Mouse (Mus musculus) hindlimb bud, embryonic 11.5 days (tissue): ENCODE results near the gene C8a.

Experiments
- DNase-seq: peaks from one replicate; pipeline ENCODE4 v3.0.0-alpha.2; 2012; ENCODE audit warnings: low read depth, low spot score; ENCODE audit errors: extremely low spot score

Gene C8a

DNA sequence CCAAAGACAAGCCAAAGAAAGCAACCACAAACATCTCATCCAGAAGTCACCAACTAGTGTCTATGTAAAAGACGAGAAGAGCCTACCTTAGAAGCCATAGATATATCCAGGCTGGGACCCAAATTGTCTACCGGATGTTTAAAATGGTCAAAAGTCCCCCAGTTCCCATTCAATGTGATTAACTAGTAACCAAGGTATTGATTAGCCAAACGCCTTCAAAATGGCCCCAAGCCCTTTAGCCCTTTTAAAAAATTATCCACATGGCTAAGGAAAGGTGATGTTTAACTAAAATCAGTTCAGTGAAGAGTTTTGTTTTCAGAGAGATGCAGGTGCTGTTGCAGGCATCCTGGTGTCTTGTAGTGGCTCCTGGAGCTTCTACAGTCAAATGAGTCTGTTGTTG, at the start of gene C8a:
C8a (minus strand) TSS at position 76 of the 400 bp plus-strand sequence.
- no peak for DNase-seq

DNA sequence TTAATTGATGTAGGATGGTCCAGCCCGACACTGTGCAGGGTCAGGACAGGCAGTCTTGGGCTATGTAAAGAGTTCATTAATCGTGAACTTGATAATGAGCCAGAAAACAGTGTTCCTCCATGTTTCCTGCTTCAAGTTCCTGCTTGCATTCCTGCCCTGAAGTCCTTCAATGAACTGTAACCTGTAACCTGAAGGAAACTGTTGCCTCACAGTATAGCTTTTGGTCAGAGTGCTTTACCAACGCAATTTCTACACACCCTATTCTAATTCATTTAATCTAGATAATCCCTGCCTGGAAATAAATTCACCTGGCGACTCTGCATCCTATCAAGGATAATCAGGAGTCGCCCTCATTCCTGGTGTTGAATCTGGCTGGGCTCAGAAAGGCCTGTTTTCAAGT, 49.2 kb upstream of the C8a start:
- no peak for DNase-seq

DNA sequence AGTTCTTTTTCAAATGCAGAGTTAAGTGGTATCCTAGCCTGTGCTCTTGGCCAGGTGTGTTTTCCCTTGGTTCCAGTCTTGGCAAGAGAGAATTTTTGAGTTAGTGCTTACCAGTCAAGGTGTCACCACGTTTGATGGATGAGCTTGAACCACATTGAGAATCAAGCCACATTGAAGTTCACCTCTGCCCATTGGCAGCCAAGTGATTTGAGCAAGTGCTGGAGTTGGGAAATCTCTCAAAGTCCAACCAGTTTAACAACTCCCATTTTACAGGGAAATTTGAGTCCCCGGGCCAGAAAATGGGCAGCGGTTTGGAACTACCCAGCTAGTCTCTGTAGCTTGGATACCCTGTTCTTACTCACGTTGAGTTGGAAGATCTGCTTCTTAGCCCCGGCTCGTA, 41.8 kb upstream of the C8a start:
- DNase-seq = no peak

DNA sequence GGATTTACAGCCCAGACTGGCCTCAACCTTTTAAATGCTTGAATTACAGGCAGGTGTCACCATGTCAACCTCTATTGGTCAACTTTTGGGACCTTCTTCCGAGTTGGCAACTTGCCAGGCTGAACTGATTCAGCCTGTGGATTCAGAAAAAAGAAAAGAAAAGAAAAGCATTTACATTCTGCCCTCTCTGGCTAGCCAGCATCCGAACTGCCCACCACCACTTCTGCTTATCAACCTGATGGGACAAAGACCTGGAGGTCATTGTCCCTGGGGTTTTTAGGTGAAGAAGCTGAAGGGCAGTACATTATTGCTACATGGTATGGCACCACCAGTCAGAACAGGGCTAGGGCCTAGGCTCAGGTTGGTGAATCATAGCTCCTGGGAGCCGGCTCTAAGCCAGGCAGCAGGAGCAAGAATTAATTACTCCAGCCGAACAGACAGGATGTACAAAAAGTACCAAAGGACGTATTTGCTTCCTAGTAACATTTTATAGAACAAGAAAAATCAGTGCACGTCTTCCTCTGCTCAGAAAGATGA, 38.6 kb upstream of the C8a start:
- DNase-seq = no peak

DNA sequence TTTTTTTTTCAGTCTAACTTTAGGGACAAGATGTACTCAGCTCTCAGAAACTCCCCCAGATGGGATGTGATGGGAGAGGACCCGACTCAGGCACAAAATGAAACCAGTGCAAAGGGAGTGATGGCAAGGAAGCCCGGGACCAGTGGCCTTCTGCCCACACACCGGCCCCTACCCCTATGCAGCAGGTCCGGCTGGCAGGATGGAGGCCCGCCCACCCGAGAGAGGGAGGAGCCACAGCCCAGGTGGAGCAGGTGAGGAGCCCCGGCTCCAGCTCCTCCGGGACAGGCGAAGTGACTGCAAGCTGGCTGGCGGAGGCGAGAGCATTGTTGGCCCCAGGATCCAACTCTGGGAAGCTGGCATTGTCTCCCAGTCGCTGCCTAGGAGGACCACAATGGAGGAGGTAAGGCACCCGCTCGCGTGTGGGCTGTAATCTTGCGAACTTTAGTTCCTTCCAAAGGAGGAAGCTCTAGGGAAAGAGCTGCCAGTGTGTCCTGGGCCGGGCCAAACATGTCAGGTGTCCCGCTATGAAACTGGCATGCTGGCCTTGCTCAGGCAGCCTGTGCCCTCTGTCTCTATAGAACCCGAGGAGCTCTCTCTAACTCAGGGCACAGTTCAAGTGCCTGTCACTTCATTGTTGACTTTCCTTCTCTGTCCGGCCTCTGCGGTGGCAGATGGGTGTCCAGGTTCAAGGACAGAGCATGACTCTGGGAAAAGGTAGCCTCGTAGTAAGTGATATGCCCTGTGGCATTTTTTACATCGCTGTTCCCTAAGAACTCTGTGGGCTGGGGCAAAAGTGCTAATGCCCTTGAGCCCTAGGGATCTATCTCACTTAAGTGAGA, 37.3 kb upstream of the C8a start, which contains the start of gene Fyb2:
Fyb2 (plus strand) TSS at position 166 of the 839 bp plus-strand sequence.
- DNase-seq = no peak

DNA sequence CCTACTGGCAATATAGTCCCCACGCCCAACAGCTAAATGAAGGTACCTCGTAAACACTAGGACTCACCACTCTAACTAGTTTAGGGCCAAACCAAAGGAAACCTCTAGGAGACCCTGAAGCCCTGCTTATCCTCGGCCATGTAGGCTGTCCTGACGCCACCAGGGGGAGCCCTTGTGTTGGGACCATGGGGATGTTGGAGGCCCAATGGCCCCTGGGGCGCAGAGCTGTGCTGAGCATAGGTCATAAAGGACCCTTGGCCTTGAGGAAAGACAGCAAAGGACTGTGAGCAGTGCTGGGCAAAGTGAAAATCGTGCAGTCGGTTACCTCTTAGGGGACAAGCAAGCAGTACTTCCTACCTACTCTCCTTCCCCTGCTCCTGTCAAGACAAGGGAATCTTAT, 35.5 kb upstream of the C8a start:
- DNase-seq = peak; percentile 42

DNA sequence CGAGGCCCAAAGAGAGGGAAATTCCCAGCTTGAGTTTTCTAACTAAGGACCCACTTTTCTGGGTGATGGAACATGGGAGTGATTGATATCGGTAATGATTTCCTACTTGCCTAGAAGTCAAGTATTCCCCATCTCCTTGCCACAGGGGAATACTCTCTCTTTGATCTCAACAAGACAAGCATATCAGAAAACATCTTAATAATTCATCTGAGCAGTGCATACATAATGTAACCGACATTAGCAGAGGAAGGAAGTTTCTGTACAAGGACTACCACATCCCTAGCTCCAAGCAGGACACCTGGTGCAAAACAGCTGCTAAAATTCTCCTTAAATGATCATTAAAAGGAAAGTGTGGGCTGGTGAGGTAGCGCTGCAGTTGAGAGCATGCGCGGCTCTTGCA, 28.9 kb upstream of the C8a start:
- no peak for DNase-seq

DNA sequence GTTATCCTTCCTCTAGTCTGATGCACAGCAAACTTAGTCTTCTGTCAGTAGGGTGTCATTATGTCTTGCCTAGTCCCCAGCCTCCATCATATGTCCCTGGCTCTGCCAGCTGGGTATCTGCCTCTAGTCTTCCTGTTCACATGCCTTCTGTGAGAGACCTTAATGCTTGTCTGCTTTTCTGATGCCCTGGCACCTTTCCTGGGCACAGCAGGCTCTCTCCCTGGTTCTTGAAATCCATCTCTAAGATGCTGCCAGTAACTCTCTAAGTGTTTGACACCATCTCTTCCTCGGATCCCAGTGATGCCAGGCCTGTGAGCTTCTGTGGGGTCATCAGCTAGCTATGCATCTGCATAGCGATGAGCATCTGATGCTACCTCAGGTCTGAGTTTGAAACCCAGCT, 26.6 kb upstream of the C8a start:
- no peak for DNase-seq

DNA sequence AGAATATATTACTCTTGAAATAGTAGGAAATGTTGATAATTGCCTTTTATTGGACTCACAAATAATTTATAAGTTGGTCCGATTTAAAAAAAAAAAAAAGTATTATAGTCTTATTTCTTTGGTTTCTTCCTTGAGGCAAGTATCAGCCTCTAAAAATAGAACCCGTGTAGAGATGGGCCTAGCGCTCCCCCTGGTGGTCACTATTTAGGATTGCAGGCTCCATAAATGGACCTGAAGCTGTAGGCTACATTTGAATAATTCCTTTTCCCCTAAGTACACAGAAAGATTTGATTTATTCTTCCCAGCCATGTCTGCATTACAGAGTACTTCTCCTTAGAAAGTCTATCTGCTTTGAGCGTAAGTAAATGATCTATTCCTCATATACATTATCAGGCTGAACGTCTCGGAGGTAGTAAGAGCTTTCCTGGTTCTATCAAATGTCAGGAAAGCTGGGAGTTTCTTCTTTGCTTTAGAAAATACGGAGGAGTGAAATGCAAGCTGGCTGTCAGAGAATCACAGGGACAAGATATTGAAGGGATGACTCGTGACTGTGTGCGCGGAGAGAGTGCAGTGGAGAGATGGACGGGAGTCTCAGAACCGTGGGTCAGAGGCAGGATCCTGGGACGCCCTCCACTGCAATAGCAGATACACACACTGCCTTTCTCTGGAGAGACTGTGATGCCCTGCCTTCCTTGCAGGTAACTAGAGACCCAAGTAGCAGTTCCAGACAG, 18.0 kb upstream of the C8a start:
- DNase-seq = peak; percentile 30

DNA sequence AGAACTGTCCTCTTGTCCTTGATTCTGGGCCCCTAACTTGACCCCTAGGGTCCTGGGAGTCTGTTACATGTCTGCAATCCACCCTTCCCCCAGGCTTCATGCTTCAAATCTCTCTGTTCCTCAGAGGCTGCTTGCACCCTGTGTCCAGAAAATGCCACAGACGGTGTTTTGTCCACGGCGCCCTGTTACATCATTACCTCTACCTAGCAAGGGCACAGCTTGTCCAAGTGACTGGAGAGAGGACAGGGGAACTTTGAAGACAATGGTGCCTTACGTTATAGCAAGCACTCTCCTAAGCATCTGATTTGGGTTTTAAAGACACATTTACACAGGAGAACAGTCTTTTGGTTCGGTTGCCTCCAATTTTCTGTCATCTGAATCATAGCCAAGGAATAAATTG, 17.4 kb upstream of the C8a start:
- no peak for DNase-seq

DNA sequence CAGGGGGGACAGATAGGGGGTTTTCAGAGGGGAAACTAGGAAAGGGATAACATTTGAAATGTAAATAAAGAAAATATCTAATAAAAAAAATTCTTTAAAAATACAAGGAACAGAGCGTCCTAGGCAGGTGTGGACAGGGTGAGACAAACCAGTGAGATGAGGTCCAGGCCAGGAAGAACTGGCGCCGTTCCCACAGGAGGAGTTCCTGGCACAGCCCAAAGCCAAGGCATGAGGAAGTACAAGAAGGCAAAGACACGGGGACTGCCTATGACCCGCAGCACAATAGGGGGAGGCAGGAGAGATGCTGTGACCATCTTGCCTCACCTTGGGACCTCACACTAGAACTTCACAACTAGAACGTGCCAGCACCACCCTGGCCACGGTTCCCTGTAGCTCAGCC, 15.5 kb upstream of the C8a start:
- DNase-seq = no peak

DNA sequence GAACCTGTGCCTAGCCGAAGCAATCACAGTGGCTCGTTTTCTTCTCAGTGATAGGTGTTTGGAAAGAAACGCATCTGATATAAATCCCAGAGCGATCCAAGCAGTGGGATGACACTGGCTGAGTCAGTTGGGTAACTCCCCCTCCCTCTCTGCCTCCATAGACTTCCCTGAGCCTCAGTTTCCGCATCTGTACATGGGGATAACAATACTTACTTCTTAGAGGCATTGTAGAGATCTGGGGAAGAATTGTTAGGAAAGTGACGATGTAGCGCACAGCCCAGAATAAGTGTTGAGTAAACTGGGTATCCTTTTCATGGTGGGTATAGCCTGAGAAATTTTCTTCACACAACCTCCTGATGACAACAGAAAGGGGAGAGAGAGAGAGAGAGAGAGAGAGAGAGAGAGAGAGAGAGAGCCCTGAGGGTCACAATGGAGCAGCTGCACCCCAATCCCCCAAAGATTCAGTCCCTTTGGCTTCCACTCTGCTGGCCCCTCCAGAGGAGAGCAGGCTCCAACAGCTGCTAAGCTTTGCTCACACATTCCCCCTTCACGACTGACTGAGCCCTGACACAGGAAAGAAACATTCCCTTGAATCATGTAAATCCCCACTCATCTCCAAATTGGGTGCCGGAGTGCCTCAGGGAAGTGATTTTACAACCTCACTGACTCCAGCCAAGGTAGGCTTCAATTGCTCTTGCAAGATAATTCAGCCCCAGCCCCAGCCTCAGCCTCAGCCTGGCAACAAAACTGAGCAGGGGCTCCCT, 12.5 kb upstream of the C8a start:
- no peak for DNase-seq

DNA sequence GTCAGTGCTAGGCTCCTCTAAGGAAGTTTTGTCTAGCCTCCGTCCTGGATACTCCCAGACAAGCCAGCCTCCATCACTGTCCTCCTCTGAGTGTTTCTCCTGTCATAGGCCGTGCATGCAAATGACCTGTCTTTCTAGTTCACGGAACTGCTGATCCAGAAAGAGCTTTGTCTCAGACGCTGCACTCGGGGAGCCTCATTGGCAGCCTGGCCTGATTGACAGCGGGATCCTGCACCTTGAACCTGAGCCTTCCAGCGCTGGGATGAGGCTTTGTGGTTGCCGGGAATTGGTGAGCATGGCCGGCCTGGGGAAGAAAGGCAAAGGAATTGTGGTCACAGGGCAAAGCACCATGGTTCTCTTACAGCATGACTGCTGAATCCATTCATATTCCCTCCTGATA, 11.3 kb upstream of the C8a start:
- no peak for DNase-seq

DNA sequence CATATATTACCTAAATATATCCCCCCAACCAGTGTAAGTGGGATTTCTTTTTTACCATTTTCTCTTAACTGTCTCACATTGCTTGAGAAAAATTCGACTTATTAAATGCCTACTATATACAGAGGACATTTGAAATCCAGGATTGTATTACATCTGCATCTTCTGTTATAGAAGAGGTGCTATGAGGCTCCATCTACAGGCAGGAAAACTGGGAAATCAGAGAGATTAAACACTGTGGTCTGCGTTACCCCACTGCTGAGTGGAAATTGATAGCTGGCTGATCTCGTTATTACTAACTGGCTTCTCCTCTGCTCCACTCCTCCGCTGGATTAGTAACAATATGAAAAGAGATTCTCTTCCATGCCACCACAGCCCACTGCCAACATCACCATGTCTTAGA, 366 bp downstream of the C8a start:
- no peak for DNase-seq

DNA sequence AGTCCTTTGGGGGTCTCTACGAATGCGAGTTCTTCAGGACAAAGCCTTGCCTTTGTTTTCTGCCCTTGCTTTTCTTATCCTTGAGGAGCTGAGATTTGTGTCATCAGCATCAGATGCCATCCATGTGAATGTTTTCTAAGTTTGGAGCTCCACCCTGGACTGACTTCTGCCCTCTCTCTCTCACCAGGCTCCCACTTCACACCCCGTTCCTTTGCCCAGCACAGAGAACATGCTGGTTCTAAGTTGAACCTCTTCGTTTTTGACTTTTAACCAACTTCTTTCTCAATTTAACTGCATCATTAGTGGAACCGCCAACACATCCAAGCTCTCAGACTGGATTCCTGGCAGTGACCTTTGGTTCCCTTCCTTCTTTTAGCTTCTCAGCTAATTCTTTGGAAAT, 6.0 kb downstream of the C8a start:
- no peak for DNase-seq

DNA sequence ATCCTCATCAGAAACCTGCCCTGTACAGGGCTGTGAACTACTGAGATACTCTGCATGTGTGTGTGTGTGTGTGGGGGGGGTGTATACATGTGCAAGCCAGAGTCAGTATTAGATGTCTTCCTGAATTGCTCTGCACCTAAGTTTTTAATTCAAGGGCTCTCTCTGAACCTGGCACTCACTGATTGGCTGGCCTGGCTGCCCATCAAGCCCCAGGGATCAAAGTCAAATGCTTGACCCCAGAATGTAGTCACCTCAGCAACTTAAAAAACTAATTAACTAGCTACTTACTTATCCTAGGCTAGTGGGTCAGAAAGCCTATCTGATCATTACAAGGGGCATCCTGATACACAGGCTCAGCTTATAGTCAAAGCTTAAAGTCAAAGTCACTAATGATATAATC, 6.6 kb downstream of the C8a start:
- DNase-seq = no peak

DNA sequence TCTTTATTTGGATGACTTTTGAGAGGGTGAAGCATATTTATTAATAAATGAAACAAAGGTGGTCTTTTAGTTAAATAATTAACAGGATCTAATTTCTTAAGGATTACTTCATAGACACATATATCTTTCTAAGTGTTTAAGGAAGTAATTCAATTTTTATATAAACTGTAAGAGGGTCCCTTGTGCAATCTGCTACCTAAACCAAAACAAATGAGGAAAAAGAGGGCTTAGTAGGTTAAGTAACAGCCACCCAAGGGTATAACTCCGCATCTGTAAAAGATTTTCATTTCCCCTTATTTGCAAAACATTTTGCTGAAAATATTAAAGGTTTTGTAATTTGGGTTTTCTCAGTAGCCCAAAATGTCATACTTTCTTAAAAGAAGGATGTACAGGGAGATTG, 11.8 kb downstream of the C8a start:
- no peak for DNase-seq

DNA sequence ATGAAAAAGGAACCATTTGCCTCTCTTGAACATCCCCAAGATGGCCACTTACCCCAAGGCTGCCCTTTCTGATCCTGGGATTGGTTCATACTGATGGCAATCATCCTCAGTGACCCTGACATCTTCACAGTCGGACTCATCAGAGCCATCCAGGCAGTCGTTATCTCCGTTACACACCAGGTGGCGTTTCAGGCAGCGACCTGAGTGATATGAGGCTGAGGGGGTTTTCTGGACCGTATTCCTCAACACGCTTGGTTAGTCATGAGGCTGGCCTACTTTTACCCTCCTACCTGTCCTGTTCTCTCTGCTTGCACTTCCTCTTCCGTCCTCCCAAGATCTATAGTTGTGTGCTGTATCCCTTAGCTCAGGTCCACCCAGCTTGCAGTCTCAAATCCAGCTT, 15.0 kb downstream of the C8a start:
- no peak for DNase-seq

DNA sequence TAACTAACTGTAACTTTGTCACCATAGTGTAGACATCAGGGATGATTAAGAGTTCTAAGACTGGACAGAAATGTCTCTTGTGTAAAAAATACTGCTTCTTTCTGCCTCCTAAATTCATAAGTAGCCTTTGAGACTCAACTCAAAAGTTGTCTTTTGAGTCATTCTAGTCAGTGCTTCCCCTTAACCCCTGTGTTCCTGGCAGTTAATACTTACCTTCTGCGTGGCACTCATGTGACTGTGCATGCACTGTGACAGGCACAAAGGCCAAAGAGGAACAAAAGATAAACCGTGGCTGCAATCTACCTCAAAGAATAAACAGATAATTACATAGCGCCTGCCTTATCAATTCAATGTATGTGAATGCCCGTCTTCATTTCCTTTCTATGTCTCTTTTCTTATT, 18.4 kb downstream of the C8a start:
- DNase-seq = no peak

DNA sequence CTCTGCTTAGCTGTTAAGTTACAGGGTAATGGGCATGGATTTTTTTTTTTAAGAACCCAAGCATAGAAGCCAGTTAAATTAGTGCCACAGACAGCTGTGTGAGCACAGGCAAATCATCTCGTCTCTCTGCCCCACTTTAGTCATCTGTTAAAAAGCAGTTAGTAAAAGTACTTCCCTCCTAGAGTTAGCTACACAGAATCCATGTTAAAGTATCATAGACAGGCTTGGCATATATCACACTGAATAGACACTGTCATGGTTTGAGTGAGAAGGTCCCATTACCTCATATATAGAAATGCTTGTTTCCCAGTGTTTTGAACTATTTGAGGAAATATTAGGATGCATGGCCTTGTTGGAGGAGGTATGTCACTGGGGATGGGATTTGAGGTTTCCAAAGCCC, 19.2 kb downstream of the C8a start, which contains the start of gene Gm17662:
Gm17662 (plus strand) TSS at position 301 of the 400 bp plus-strand sequence.
- no peak for DNase-seq

DNA sequence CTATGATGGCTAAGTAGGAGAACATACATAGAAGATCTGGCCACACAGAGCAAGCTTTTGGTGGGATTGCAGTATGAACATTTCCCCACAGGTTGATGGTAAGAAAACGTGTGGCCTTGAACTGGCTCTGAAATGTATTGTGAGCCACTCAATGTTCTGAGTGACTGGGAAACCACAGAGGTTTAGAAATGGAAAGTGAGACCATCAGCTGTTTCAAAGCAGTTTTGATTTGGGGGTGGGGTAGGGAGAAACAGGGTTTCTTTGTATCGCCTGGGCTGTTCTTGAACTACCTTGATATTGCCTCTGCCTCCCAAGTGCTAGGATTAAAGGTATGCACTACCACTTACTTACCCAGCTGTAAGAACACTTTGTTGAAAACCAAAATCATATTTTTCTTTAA, 21.0 kb downstream of the C8a start:
- DNase-seq = no peak
